Mouse (Mus musculus) G1E (cell line): ENCODE measurements around the gene Ccdc40. TPM values are rescaled to one million over a fixed set of nuclear protein-coding genes. Genes with fewer than 3 reads are reported as not detected.

Experiments
- polyA plus RNA-seq: library from polyadenylated mRNA; stranded (reverse); fragments of >175 nt; gene quantifications from 2 replicates; pipeline ENCODE4 v1.2.3, GENCODE M21; 2012
- total RNA-seq, 2 experiments: library from RNA; stranded (forward) in 1 of 2; stranded (reverse) in 1 of 2; fragments of 200-1000 nt in 1 of 2; fragments of >200 nt in 1 of 2; fragmentation: Nextera tagmentation in 1 of 2; gene quantifications; 2 replicates each; pipeline ENCODE4 v1.2.3; 2014 to 2017

Ccdc40 gene
- total and polyA plus RNA-seq, 3 experiments: 0.05 TPM; not detected in 2

Other genes starting within 250 kb of the Ccdc40 start
- gene Enpp7, start 240.4 kb upstream of the Ccdc40 start, total RNA-seq (2014; fragmentation: Nextera tagmentation): not detected in 2 replicates
- gene Enpp7, start 240.4 kb upstream of the Ccdc40 start, total RNA-seq (2017): 0.29 TPM in 1 of 2 replicates, not detected in the other
- not detected in 2 replicates for gene Enpp7, start 240.4 kb upstream of the Ccdc40 start, polyA plus RNA-seq
- gene Cbx2, start 205.6 kb upstream of the Ccdc40 start, total RNA-seq (2014; fragmentation: Nextera tagmentation): not detected in 2 replicates
- gene Cbx2, start 205.6 kb upstream of the Ccdc40 start, total RNA-seq (2017): 0.11 and 0.12 TPM in 2 replicates
- not detected in 2 replicates for gene Cbx2, start 205.6 kb upstream of the Ccdc40 start, polyA plus RNA-seq
- gene Cbx8, start 187.6 kb upstream of the Ccdc40 start, total RNA-seq (2014; fragmentation: Nextera tagmentation): not detected in 2 replicates
- not detected in 2 replicates for gene Cbx8, start 187.6 kb upstream of the Ccdc40 start, total RNA-seq (2017)
- not detected in 2 replicates for gene Cbx8, start 187.6 kb upstream of the Ccdc40 start, polyA plus RNA-seq
- gene Cbx4, start 142.4 kb upstream of the Ccdc40 start, total RNA-seq (2014; fragmentation: Nextera tagmentation): not detected in 2 replicates
- not detected in 2 replicates for gene Cbx4, start 142.4 kb upstream of the Ccdc40 start, total RNA-seq (2017)
- gene Cbx4, start 142.4 kb upstream of the Ccdc40 start, polyA plus RNA-seq: 0.03 and 0.08 TPM in 2 replicates
- gene Tbc1d16, start 73 bp upstream of the Ccdc40 start, total RNA-seq (2014; fragmentation: Nextera tagmentation): not detected in 2 replicates
- gene Tbc1d16, start 73 bp upstream of the Ccdc40 start, total RNA-seq (2017): 0.05 and 0.06 TPM in 2 replicates
- gene Tbc1d16, start 73 bp upstream of the Ccdc40 start, polyA plus RNA-seq: not detected in 2 replicates
- 59.7 and 71.2 TPM in 2 replicates for gene Gaa, start 39.3 kb downstream of the Ccdc40 start, total RNA-seq (2014; fragmentation: Nextera tagmentation)
- 27.5 and 28.1 TPM in 2 replicates for gene Gaa, start 39.3 kb downstream of the Ccdc40 start, total RNA-seq (2017)
- gene Gaa, start 39.3 kb downstream of the Ccdc40 start, polyA plus RNA-seq: 95.7 and 102 TPM in 2 replicates
- gene Eif4a3, start 71.5 kb downstream of the Ccdc40 start, total RNA-seq (2014; fragmentation: Nextera tagmentation): 188 and 202 TPM in 2 replicates
- gene Eif4a3, start 71.5 kb downstream of the Ccdc40 start, total RNA-seq (2017): 244 and 261 TPM in 2 replicates
- 224 and 241 TPM in 2 replicates for gene Eif4a3, start 71.5 kb downstream of the Ccdc40 start, polyA plus RNA-seq
- gene Card14, start 79.2 kb downstream of the Ccdc40 start, total RNA-seq (2014; fragmentation: Nextera tagmentation): not detected in 2 replicates
- gene Card14, start 79.2 kb downstream of the Ccdc40 start, total RNA-seq (2017): 0.11 TPM in 1 of 2 replicates, not detected in the other
- not detected in 2 replicates for gene Card14, start 79.2 kb downstream of the Ccdc40 start, polyA plus RNA-seq
- gene Sgsh, start 127.0 kb downstream of the Ccdc40 start, total RNA-seq (2014; fragmentation: Nextera tagmentation): 14.5 and 22.4 TPM in 2 replicates
- gene Sgsh, start 127.0 kb downstream of the Ccdc40 start, total RNA-seq (2017): 13.2 and 17.8 TPM in 2 replicates
- 26.5 and 26.6 TPM in 2 replicates for gene Sgsh, start 127.0 kb downstream of the Ccdc40 start, polyA plus RNA-seq
- gene Slc26a11, start 127.0 kb downstream of the Ccdc40 start, total RNA-seq (2014; fragmentation: Nextera tagmentation): 4.9 and 8.0 TPM in 2 replicates
- 4.4 and 6.9 TPM in 2 replicates for gene Slc26a11, start 127.0 kb downstream of the Ccdc40 start, total RNA-seq (2017)
- gene Slc26a11, start 127.0 kb downstream of the Ccdc40 start, polyA plus RNA-seq: 4.9 and 5.2 TPM in 2 replicates
- gene Rnf213, start 164.5 kb downstream of the Ccdc40 start, total RNA-seq (2014; fragmentation: Nextera tagmentation): 54.7 and 66.4 TPM in 2 replicates
- 39.7 and 46.3 TPM in 2 replicates for gene Rnf213, start 164.5 kb downstream of the Ccdc40 start, total RNA-seq (2017)
- gene Rnf213, start 164.5 kb downstream of the Ccdc40 start, polyA plus RNA-seq: 2.3 and 3.5 TPM in 2 replicates